Mouse (Mus musculus) brain, embryonic 14.5 days (tissue): ENCODE results near the gene Gm28035. TPM values are rescaled to one million over a fixed set of nuclear protein-coding genes. Genes with fewer than 3 reads are reported as not detected.

Experiments
- DNase-seq: peaks from one replicate; pipeline ENCODE4 v3.0.0-alpha.2; 2011; ENCODE audit warnings: low read depth
- CTCF ChIP-seq: fragments of 200-500 bp; IDR thresholded peaks from 2 replicates; pipeline ENCODE4 v1.5.1; 2012; ENCODE audit warnings: inconsistent platforms, mild to moderate bottlenecking, moderate library complexity, borderline replicate concordance; ENCODE audit not compliant: insufficient read depth, insufficient read length; ENCODE audit errors: extremely low read depth
- POLR2A ChIP-seq: fragments of 200-500 bp; IDR thresholded peaks from 2 replicates; pipeline ENCODE4 v1.6.1; 2012; ENCODE audit warnings: mild to moderate bottlenecking, inconsistent platforms, borderline replicate concordance; ENCODE audit not compliant: poor library complexity, insufficient read depth, insufficient read length, severe bottlenecking; ENCODE audit errors: extremely low read depth
- polyA plus RNA-seq: library from polyadenylated mRNA; depleted of rRNA; stranded (reverse); fragments of >200 nt; gene quantifications from 2 replicates; pipeline ENCODE4 v1.2.3, GENCODE M21; 2012; rRNA removed

The Gm28035 gene
- 14.8 and 23.6 TPM in 2 replicates for polyA plus RNA-seq

- TF ChIP-seq POLR2A, result no peak
- no peak for TF ChIP-seq CTCF
These were observed at the start of gene Gm28035 for GRCm38 (mm10) chr2:30240267-30240666. Gene Gm28035 (plus strand): TSS chr2:30240567.

GRCm38 (mm10) chr2:30191790-30192580, 48.4 kb upstream of the Gm28035 start:
- DNase-seq, result no peak
- TF ChIP-seq POLR2A, result no peak
- no peak for TF ChIP-seq CTCF

More at GRCm38 (mm10) chr2:30240267-30240666, at the start of gene Gm28035:
- no peak for DNase-seq

- DNase-seq, result peak; percentile 60
- TF ChIP-seq CTCF (no peak), POLR2A (no peak)
These were observed 45.7 kb upstream of the Gm28035 start for GRCm38 (mm10) chr2:30194656-30195055.

- no peak for DNase-seq
- TF ChIP-seq CTCF (no peak), POLR2A (no peak)
These were observed 42.3 kb upstream of the Gm28035 start for GRCm38 (mm10) chr2:30198021-30198420.

GRCm38 (mm10) chr2:30199984-30200383, 40.4 kb upstream of the Gm28035 start:
- no peak for DNase-seq
- no peak for TF ChIP-seq POLR2A
- no peak for TF ChIP-seq CTCF

GRCm38 (mm10) chr2:30200388-30200925, 39.9 kb upstream of the Gm28035 start:
- no peak for DNase-seq
- TF ChIP-seq POLR2A (no peak), CTCF (no peak)

GRCm38 (mm10) chr2:30203439-30203838, 36.9 kb upstream of the Gm28035 start:
- TF ChIP-seq CTCF (peak; percentile 47; the same call in 1 of the 2 replicates), POLR2A (no peak)
- DNase-seq, result peak; percentile 7

GRCm38 (mm10) chr2:30205255-30205628, 35.1 kb upstream of the Gm28035 start:
- no peak for TF ChIP-seq CTCF
- DNase-seq, result no peak

- DNase-seq, result peak; percentile 99
- TF ChIP-seq POLR2A (peak; percentile 50; the same call in 1 of the 2 replicates), CTCF (no peak)
These were observed 34.6 kb upstream of the Gm28035 start, which contains the start of gene Kyat1 for GRCm38 (mm10) chr2:30205629-30206357. Gene Kyat1 (minus strand): TSS chr2:30205847.

- DNase-seq, result no peak
- TF ChIP-seq POLR2A (no peak), CTCF (no peak)
These were observed 33.0 kb upstream of the Gm28035 start for GRCm38 (mm10) chr2:30207401-30207800.

- no peak for DNase-seq
- no peak for TF ChIP-seq POLR2A
- TF ChIP-seq CTCF, result no peak
These were observed 32.5 kb upstream of the Gm28035 start for GRCm38 (mm10) chr2:30207886-30208285.

- TF ChIP-seq CTCF (no peak), POLR2A (no peak)
- no peak for DNase-seq
These were observed 28.8 kb upstream of the Gm28035 start for GRCm38 (mm10) chr2:30211408-30212168.
